Mouse (Mus musculus): Measurements from ENCODE around the gene 4632433K11Rik. TPM values are rescaled to one million over a fixed set of nuclear protein-coding genes. Genes with fewer than 3 reads are reported as not detected.

The 4632433K11Rik gene
- total and polyA plus RNA-seq, 3 experiments: not detected

DNA sequence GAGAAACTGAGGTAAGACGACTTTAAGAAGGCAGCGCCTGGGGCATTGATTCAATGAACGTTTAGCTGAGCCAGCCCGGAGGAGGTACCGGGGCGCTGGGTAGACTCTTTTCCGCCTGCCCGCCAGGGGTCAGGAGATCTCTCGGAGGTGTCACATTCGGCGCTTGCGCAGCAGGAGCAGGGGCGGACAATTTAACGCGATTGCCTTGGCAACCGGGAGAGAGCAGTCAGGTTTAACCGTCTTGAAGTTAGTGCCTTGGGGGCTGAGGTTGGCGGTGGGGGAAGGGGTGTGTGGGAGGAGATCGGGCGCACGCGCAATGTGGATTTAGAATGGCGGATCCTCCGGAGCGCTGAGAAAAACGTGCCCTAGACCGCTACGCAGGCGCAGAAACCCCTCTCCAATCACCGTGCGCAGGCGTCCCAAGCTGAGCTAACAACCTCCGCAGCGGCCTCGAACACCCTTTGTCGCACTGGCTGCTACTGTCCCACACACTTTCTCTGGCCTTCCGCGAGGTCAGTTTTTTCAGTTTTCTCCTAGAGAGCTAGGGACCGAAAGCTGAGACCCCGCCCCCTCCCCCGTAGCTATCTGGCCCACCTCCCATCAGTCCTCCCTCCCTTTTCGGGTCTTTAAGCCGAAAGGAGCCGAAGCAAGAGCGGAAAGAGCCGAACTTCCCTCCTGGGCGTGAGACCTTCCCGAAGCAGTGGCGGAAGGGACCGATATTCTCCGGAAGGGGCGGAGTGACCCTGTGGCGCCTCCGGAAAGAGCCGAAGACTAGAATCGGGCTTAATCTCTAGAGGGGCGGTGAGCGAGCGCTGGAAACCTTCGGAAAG is 27.2 kb downstream of the 4632433K11Rik start (continued):
- TF ChIP-seq NRF1 (IDR thresholded peaks at IDR 0.05; ENCODE audit: insufficient read depth, low read depth, low read length, poor library complexity, severe bottlenecking) (peak; percentile 92), CTCF (IDR thresholded peaks at IDR 0.05 in 2 of 3, conservative IDR thresholded peaks at IDR 0.05 in 1 of 3; ENCODE audit: control insufficient read depth in 1 of 3, insufficient read depth in 1 of 3, low read depth in 2 of 3, low read length in 3 of 3, poor library complexity in 1 of 3, severe bottlenecking in 1 of 3) (peak in 2 of 3 experiments; percentile 69 to 72; a peak in 5 of 6 replicates), ZKSCAN1 (IDR thresholded peaks at IDR 0.05; ENCODE audit: low read depth, low read length) (no peak), MAX (IDR thresholded peaks at IDR 0.05; ENCODE audit: low read length) (peak; percentile 66)

DNA sequence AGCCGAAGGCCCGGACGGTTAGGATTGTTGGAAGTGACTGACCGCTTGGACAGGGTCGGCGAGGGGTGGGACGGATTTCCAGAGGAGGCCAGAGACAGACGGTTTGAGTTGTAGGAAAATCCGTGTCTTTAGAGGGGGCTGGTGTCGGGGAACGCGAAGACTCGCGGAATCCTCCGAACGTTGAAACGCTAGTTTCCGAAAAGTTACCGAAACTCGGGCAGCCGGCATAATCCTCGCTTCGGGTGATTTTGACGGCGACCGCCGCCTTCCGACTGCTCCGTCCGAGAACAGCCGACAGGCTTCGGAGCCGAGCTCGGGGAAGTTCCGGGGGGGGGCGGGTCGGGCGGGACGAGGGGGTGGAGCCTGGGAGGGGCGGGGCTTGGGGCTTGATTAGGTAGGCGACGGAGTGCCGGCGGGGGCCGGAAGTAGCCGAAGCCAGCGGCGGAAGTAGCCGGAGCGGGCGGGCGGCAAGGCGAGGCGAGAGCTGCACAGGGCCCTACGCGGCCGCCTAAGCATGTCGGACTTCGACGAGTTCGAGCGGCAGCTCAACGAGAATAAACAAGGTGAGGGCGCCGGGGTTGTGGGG is 27.9 kb downstream of the 4632433K11Rik start, which contains the start of gene U2af2:
U2af2 (plus strand) TSS at position 370 of the 586 bp plus-strand sequence.
- peaks cover 8 to 30% of the 10 kb centered on the region in 2 experiments for H3K36me3 ChIP-seq (ENCODE audit: control insufficient read depth in 1 of 2, insufficient read depth in 2 of 2, low read length in 2 of 2)
- TF ChIP-seq GATA1 (IDR thresholded peaks at IDR 0.05; ENCODE audit: low read depth, low read length) (no peak), SIN3A (IDR thresholded peaks at IDR 0.05; ENCODE audit: low read length) (peak; percentile 65; the same call in 1 of the 2 replicates), MAZ (IDR thresholded peaks at IDR 0.05; ENCODE audit: low read depth, low read length) (peak; percentile 49; the same call in 1 of the 2 replicates), NELFE (IDR thresholded peaks at IDR 0.05; ENCODE audit: low read depth, low read length) (peak; percentile 39; the same call in 1 of the 2 replicates), POLR2AphosphoS2 (IDR thresholded peaks at IDR 0.05; ENCODE audit: low read length) (peak; percentile 16; the same call in 1 of the 2 replicates), POLR2A (IDR thresholded peaks at IDR 0.05; ENCODE audit: control insufficient read depth in 1 of 2, insufficient read depth in 1 of 2, low read depth in 1 of 2, low read length in 2 of 2, poor library complexity in 1 of 2) (peak in 1 of 2 experiments; percentile 76; a peak in 3 of 4 replicates), MAX (IDR thresholded peaks at IDR 0.05; ENCODE audit: low read length) (no peak), ZC3H11A (IDR thresholded peaks at IDR 0.05; ENCODE audit: low read depth, low read length) (no peak), TBP (IDR thresholded peaks at IDR 0.05; ENCODE audit: low read depth, low read length) (no peak), MAFK (IDR thresholded peaks at IDR 0.05; ENCODE audit: borderline replicate concordance, low read depth, low read length) (no peak), USF1 (IDR thresholded peaks at IDR 0.05; ENCODE audit: low read depth, low read length) (no peak), CHD1 (IDR thresholded peaks at IDR 0.05; ENCODE audit: low read depth, low read length) (0 out of 2 replicates have a peak, but pooled peaks have one; percentile 75), ELF1 (IDR thresholded peaks at IDR 0.05; ENCODE audit: low read depth, low read length) (peak; percentile 37; the same call in 1 of the 2 replicates), HCFC1 (IDR thresholded peaks at IDR 0.05; ENCODE audit: low read depth, low read length) (no peak), NRF1 (IDR thresholded peaks at IDR 0.05; ENCODE audit: insufficient read depth, low read depth, low read length, poor library complexity, severe bottlenecking) (no peak), RAD21 (IDR thresholded peaks at IDR 0.05; ENCODE audit: low read depth, low read length) (no peak), TAL1 (IDR thresholded peaks at IDR 0.05; ENCODE audit: low read length) (no peak), ETS1 (IDR thresholded peaks at IDR 0.05; ENCODE audit: low read depth, low read length) (no peak; the same call in 1 of the 2 replicates)
- H3K9ac ChIP-seq (ENCODE audit: control insufficient read depth, low read depth, low read length, poor library complexity, severe bottlenecking): peak within 1 kb of the TSS; percentile 98
- H3K27ac ChIP-seq (ENCODE audit: control insufficient read depth, low read depth, low read length): peak within 1 kb of the TSS; percentile 99
- no peaks in the 10 kb centered on the region for H3K9me3 ChIP-seq (replicated peaks; ENCODE audit: insufficient read depth, low read length)
- H3K4me3 ChIP-seq (ENCODE audit: control insufficient read depth in 1 of 2, insufficient read depth in 1 of 2, low read depth in 2 of 2, low read length in 2 of 2): peak within 1 kb of the TSS; percentile 89 to 93
- peaks cover 2 to 22% of the 10 kb centered on the region in 2 experiments for H3K4me1 ChIP-seq (ENCODE audit: control insufficient read depth in 1 of 2, insufficient read depth in 2 of 2, low read length in 2 of 2)
- H3K27me3 ChIP-seq (ENCODE audit: control insufficient read depth in 1 of 2, insufficient read depth in 2 of 2, low read length in 2 of 2): no peaks in the 10 kb centered on the region
- DNase-seq (ENCODE audit: low read depth, low spot score): peak; percentile 94
- peaks cover 49% of the 10 kb centered on the region for H3K79me2 ChIP-seq (ENCODE audit: control insufficient read depth, insufficient read depth, low read length, poor library complexity)
